Mouse (Mus musculus) brain, adult 2 months (tissue): Measurements from ENCODE around the gene Ddah1.
"Not testable (repeated sequence)": the region's sequence is repeated elsewhere in the genome, so short reads cannot be mapped to it uniquely, and the experiment has no call there.

Source experiments
- DNase-seq: peaks from one replicate; pipeline ENCODE4 v3.0.0; 2011; ENCODE audit warnings: low read depth, low spot score

Ddah1 gene

GRCm38 (mm10) chr3:145864033-145864712, 105.7 kb downstream of the Ddah1 start:
- no peak for DNase-seq

GRCm38 (mm10) chr3:145864713-145865233, 106.3 kb downstream of the Ddah1 start:
- DNase-seq: no peak

- peak; percentile 16 for DNase-seq
Observed at GRCm38 (mm10) chr3:145872680-145873079, 114.2 kb downstream of the Ddah1 start.

GRCm38 (mm10) chr3:145873271-145873670, 114.8 kb downstream of the Ddah1 start:
- no peak for DNase-seq

GRCm38 (mm10) chr3:145874126-145874525, 115.7 kb downstream of the Ddah1 start:
- peak; percentile 27 for DNase-seq

- no peak for DNase-seq
Observed at GRCm38 (mm10) chr3:145876120-145876519, 117.6 kb downstream of the Ddah1 start.

GRCm38 (mm10) chr3:145878867-145879266, 120.4 kb downstream of the Ddah1 start:
- not testable (repeated sequence) for DNase-seq

GRCm38 (mm10) chr3:145880335-145880734, 121.9 kb downstream of the Ddah1 start:
- DNase-seq: no peak

- peak; percentile 15 for DNase-seq
Observed at GRCm38 (mm10) chr3:145882076-145882874, 123.8 kb downstream of the Ddah1 start.

GRCm38 (mm10) chr3:145883233-145883632, 124.8 kb downstream of the Ddah1 start:
- no peak for DNase-seq

GRCm38 (mm10) chr3:145885376-145885775, 126.9 kb downstream of the Ddah1 start:
- DNase-seq: peak; percentile 27

GRCm38 (mm10) chr3:145885851-145886464, 127.5 kb downstream of the Ddah1 start:
- DNase-seq: no peak

GRCm38 (mm10) chr3:145887430-145887971, 129.0 kb downstream of the Ddah1 start:
- no peak for DNase-seq

GRCm38 (mm10) chr3:145890346-145891132, 132.1 kb downstream of the Ddah1 start:
- DNase-seq: peak; percentile 29

GRCm38 (mm10) chr3:145892451-145892850, 134.0 kb downstream of the Ddah1 start:
- DNase-seq: no peak

GRCm38 (mm10) chr3:145894131-145894530, 135.7 kb downstream of the Ddah1 start:
- no peak for DNase-seq

GRCm38 (mm10) chr3:145897749-145898148, 139.3 kb downstream of the Ddah1 start:
- no peak for DNase-seq

- DNase-seq: no peak
Observed at GRCm38 (mm10) chr3:145899832-145900231, 141.4 kb downstream of the Ddah1 start.

GRCm38 (mm10) chr3:145903530-145903929, 145.1 kb downstream of the Ddah1 start:
- DNase-seq: no peak

- peak; percentile 73 for DNase-seq
Observed at GRCm38 (mm10) chr3:145904850-145905776, 146.6 kb downstream of the Ddah1 start.
